Mouse (Mus musculus) thymus, postnatal 0 days (tissue): Measurements from ENCODE around the gene Bbs10. TPM values are rescaled to one million over a fixed set of nuclear protein-coding genes. Genes with fewer than 3 reads are reported as not detected.
A peak's percentile ranks its signal among the peaks of the same experiment; 100 is the strongest.

Source experiments
- DNase-seq: peaks from one replicate; pipeline ENCODE4 v3.0.0-alpha.2; 2015; ENCODE audit warnings: low spot score
- polyA plus RNA-seq: library from polyadenylated mRNA; unstranded; fragments of >200 nt; fragmentation: Nextera tagmentation; extraction: Ambion mirVana; gene quantifications from 2 replicates; pipeline ENCODE4 v1.2.1, GENCODE M21; 2015

Gene Bbs10
- 2.8 and 3.7 TPM in 2 replicates for polyA plus RNA-seq

DNA sequence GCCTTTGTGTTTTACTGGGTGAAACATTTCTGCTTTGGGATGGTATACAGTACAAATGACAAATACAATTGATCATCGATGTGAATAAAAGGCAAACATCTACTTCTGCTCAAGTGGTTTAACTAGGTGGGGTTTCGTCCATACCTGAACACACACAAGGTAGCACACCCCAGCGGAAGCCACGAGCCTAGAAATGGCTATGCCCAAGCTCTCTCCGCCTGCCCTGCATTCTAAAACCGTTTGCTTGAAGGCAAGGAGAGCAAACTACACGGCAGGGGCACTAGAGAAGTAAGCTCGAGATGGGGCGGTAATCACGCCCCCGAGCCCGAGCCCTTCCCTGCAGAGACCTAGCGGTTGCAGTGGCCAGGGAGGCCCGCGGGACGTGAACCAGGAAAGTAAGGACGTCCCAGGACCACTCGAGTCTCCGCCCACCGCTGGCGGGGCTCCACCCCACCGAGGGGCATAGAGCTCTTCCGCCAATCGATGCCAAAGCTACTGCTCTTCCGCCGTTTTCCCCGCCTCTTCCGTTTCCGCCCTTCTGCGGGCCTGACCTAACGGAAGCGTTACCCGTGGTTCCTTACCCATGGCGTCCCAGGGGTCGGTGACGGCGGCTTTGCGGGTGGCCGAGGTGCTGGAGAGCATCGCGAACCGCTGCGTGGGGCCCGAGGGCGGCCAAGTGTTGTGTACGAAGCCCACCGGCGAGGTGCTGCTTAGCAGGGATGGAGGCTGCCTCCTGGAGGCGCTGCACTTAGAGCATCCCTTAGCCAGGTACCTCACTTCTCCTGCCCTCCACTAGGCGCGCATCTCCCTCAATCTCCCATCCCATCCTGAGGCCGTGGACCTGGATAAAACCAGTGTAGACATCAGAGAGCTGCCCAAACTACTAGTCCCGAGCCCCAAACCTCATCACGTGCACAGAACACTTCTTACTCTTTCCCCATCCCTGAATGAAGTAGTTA lies at the start of gene Bbs10:
Bbs10 (plus strand) TSS at position 540 of the 959 bp plus-strand sequence.
- peak; percentile 95 for DNase-seq

- no peak for DNase-seq
Measured at GRCm38 (mm10) chr10:111250192-111250591, 48.3 kb upstream of the Bbs10 start.

DNA sequence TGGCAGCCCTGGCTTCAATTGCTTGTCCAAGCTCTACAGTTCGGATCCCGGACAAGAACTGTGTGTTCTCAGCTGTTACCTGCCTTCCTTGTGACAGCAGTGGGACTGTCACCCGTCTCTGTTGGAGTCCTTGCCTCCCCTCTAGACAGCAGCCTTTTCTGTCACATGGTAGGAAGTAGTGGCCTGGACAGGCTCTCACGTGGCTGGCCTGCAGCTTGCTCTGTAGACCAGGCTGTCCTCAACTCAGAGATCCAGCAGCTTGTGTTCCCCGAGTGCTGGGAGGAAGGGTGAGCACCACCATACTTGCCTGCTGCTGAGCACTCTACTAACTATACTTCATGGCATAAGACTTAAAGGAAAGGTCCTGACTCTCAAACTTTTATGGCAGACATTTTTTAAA lies 46.8 kb upstream of the Bbs10 start:
- DNase-seq, result no peak

GRCm38 (mm10) chr10:111255228-111255627 lies 43.3 kb upstream of the Bbs10 start:
- no peak for DNase-seq

GRCm38 (mm10) chr10:111256156-111256555 lies 42.3 kb upstream of the Bbs10 start:
- no peak for DNase-seq

DNA sequence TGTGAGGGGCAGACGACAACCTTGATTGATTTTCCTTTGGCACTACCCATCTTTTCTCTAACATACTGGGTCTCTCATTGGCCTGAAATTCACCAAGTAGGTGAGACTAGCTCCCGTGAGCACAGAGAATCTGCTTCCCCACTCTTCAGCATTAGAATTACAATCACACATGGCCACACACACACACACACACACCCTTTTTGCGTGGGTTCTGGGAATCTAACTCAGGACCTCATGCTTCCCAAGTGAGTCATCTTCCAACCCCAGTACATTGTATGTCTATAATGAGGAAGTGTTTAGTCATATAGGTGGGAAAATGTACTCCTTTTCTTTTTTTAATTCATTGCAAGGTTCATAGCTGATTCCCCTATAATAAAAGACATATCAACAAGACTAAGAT lies 41.1 kb upstream of the Bbs10 start:
- no peak for DNase-seq

DNA sequence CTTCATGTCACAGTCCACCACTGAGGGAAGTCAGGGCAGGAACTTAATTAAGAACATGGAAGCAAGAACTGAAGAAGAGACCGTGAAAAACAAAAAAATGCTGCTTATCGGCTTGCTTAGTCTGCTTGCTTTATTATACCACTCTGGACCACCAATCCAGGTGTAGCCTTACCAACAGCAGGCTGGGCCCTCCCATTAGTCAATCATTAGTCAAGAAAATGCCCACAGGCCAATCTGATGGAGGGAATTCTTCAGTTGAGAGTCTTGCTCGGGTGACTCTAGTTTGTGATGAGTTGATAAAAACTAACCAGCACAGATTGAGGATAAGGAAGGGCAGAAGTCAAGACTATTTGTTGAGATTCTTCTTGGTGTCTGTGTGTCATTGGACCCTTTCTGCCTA lies 40.2 kb upstream of the Bbs10 start:
- DNase-seq, result no peak

DNA sequence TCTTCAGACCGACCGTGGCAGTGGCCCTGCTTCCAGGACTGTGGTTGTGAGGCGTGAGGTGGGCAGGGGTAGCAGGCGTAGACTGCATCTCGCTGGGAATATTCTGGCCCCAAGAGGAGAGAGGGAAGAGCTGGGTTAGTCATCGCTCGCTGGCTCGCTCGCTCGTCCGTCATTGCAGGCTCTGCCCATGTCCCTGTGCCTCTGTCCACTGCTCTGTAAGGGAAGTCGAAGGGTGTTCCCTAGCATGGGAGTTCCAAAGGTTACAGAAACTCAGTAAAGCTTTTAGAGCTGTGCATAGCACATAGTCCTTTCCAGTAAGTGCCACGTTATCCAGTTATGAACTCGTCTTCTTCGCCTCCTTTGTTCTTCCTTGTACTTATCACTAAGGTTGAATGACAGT lies 26.8 kb upstream of the Bbs10 start:
- DNase-seq, result no peak

GRCm38 (mm10) chr10:111272905-111273304 lies 25.6 kb upstream of the Bbs10 start:
- no peak for DNase-seq

DNA sequence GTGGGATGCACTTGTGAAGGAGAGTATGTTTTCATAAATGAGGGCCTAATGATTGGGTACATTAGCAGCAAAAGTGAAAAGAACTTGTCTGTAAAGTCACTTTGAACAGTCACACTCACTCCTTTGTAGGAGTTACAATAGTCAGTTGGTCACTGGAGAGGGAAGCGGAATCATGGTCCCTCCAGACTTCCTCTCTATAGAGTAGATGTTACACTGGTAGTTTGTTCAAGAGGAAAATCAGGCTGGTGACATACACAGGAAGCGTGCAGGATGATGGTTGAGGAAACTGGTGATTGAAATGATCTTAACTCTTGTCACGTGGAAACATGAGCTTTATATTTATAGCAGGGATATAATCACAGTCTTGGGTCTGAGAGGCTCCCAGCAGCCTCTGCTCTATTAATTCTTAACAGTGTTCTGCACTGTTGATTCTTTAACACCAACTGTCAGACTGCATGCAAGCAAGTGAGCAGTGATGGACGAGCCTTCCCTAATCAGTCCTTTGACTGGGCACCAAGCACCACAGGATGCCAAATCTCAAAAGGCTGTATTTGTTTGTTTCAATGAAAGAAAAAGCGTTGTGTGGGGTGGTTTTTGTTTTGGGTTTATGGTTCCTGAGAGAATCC lies 24.9 kb upstream of the Bbs10 start:
- DNase-seq, result no peak

GRCm38 (mm10) chr10:111275822-111276221 lies 22.7 kb upstream of the Bbs10 start:
- no peak for DNase-seq

GRCm38 (mm10) chr10:111297631-111298030 lies 848 bp upstream of the Bbs10 start:
- peak; percentile 3 for DNase-seq

- no peak for DNase-seq
Measured at GRCm38 (mm10) chr10:111299591-111299990, 1.1 kb downstream of the Bbs10 start.

DNA sequence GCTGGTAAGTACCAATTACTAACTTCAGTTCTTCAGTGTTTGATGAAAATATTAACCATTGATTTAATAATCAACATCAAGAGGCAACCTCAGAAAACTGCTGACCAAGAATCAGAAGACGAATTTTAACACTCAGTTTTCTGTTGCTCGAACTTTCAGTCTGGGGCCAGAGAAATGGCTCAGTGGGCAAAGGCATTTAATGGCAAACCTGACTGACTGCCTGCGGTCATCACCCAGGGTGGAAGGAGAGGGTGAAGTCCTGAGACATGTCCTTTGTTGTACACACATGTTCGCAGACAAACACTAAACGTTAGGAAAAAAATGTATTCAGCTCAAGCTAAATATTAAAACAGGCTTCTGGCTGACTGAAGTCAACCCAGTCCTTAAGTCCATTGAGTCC lies 2.6 kb downstream of the Bbs10 start:
- DNase-seq, result no peak

- DNase-seq, result no peak
Measured at GRCm38 (mm10) chr10:111302486-111302885, 4.0 kb downstream of the Bbs10 start.

DNA sequence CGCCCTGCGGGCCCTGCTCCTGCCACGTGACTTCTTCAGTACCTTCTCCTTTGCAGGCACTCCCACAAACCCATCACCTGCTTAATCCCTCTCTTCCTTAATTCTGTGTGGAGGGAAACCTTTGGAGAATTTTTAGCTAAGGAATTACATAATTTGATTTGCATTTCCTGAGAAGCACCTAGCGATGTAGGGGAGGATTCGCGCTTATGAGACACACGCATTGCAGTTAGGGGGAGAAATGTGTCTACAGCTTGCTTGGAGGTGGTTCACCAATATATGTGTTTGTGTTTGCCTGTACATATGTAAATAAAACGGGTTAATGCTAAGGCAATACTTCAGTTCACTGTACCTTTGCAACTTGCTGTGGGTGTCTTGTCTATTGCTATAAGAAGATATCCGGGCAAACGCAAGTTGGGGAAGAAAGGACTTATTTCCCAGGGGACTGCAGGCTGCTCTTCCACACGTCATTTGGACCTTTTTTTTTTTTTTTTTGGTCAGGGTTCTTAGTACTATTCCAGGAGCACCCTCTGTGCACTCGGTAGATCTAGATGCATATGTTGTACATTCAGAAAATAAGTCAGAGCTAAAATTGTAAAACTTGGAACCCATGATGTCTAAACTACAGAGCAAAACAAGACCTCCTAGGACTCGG lies 10.5 kb downstream of the Bbs10 start:
- no peak for DNase-seq

GRCm38 (mm10) chr10:111313282-111313681 lies 14.8 kb downstream of the Bbs10 start:
- DNase-seq, result no peak

DNA sequence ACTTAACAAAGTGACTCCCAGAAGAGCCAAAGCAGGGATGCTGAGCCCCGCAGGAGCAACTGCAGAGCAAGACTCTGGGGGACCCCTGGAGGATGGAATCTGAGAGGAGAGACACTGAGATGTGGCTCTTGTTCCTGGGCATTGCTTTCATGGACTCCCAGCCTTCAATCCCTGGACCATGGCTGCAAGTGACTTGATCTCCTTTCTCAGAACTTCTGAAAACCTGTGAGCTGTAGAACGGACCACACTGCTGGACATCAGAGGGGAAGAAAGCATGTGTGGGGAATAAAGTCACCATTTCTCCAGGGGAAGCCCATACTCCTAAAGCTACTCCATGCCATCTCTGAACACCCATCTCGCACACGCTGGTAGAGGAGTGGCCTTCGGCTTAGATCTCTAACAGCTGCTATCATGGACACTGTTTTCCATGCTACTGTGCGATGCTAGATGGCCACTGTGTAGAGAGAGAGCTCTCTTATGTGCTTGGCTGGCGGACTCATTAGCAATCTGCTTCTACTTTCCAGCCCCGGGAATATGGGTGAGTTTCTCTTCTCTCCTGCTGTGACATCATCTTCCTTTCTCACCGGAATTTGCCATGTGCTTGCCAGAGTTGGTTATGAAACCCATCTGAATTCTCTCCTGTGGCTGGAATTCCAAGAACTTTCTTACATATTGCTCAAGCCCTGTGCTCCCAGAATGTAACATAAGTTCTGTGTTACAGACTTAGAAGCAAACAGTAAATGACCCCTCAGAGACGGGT lies 16.3 kb downstream of the Bbs10 start:
- DNase-seq, result no peak

GRCm38 (mm10) chr10:111315940-111316339 lies 17.5 kb downstream of the Bbs10 start:
- DNase-seq, result no peak

- no peak for DNase-seq
Measured at GRCm38 (mm10) chr10:111318021-111318420, 19.5 kb downstream of the Bbs10 start.

DNA sequence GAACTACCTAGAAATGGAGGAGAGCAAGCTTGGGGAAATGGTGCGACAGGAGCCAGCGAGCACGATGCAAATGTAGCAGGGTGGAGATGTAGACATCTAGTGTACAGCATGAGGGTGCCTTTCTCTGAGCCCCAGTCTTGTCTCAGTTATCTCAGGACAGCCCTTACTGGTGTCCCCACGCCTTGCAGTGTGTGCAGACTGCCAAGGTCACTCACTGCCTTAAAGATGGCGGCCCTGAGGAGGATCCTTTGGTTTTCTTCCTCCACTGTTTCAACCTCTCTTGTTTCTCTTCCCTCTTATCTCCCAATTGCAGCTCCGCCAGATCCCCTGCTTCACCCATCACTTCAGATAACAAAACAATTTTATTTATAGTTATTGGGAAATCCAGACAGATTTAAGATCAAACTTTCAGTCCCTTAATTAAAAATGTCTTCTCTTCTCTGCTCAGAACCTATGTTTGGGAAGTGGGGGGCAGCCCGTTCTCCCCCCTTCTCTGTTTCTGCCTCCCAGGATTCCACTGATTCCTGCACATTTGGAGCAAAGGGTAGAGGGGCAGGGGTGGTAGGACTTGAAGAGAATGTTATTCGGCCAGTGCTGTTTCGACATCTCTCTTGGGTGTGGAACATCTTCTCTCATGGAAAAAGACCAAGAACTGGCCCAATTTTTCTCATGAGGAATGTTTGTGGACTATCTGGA lies 20.5 kb downstream of the Bbs10 start:
- DNase-seq, result no peak
